Mouse (Mus musculus): ENCODE results near the gene Aoc3.
"Not testable (repeated sequence)": the region's sequence is repeated elsewhere in the genome, so short reads cannot be mapped to it uniquely, and the experiment has no call there.

Gene Aoc3

GRCm38 (mm10) chr11:101330371-101330924 lies at the start of gene Aoc3:
TSS of gene Aoc3 (plus strand) at chr11:101330605.
- DNase-seq (ENCODE audit: low read depth, low spot score): no peak

- no peak for DNase-seq (ENCODE audit: low read depth, low spot score)
These were observed 49.6 kb upstream of the Aoc3 start for GRCm38 (mm10) chr11:101280837-101281236.

- DNase-seq (ENCODE audit: low read depth, low spot score): no peak
These were observed 47.5 kb upstream of the Aoc3 start for GRCm38 (mm10) chr11:101282896-101283295.

GRCm38 (mm10) chr11:101283805-101284204 lies 46.6 kb upstream of the Aoc3 start:
- DNase-seq (ENCODE audit: low read depth, low spot score): no peak

DNA sequence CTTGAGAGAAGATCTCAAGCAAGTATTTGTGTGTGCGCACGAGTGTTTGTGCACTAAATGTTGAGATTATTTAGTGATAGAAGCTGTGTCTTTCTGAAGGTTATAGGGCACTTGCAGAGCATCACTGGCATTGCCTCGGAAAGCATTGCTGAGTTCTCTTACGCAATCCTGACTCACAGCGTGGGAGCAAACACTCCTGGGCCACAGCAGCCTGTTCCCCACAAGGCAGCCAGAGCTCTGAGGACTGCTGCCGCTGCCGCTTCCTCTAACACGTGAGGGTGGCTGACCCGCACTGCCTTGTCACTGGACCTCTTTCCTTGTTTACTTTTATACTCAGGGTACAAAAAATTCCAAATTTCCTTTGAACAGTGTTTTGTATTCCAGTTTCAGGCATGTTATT lies 43.1 kb upstream of the Aoc3 start:
- no peak for DNase-seq (ENCODE audit: low read depth, low spot score)

DNA sequence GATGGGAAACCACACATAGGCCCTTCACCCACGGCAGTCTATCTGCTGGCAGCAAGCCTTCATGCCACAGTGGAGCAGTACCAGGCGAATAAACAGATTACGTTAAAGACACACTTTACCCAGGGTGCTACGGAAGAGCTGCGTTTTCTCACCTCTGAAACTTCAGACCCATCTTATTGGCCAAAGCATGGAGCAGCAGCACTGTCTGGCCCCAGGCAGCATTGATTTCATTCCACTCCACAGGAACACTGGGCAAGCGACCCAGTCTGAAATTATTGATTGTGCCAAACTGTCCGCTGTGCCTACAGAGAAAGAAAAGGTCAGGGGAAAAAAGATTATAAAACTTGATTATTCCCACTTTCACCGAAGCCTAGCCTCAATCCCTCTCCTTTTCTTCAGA lies 39.2 kb upstream of the Aoc3 start:
- no peak for DNase-seq (ENCODE audit: low read depth, low spot score)

GRCm38 (mm10) chr11:101295191-101295590 lies 35.2 kb upstream of the Aoc3 start:
- DNase-seq (ENCODE audit: low read depth, low spot score): no peak

DNA sequence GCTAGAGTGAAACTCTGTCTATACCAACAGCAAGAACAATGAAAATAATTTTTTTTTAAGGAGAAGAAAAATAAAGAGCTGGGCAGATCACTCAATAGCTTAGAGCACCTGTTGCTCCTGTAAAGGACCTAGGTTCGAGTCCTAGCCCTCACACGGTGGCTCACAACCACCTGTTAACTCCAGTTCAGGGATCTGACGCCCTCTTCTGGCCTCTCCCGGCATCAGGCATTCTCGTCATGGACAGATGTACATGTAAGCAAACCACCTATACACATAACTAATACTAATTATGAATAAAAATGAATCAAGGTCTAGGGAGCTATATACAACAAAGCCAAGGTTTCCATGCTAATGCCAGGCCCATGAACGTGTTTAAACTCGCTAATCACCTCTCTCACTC lies 29.5 kb upstream of the Aoc3 start:
- no peak for DNase-seq (ENCODE audit: low read depth, low spot score)

GRCm38 (mm10) chr11:101301299-101302003 lies 29.0 kb upstream of the Aoc3 start:
- no peak for DNase-seq (ENCODE audit: low read depth, low spot score)

- DNase-seq (ENCODE audit: low read depth, low spot score): peak; percentile 93
These were observed 28.2 kb upstream of the Aoc3 start, which contains the start of gene Becn1 for GRCm38 (mm10) chr11:101302004-101302798. TSS of gene Becn1 (minus strand) at chr11:101302286.

- DNase-seq (ENCODE audit: low read depth, low spot score): no peak
These were observed 22.7 kb upstream of the Aoc3 start for GRCm38 (mm10) chr11:101307744-101308143.

DNA sequence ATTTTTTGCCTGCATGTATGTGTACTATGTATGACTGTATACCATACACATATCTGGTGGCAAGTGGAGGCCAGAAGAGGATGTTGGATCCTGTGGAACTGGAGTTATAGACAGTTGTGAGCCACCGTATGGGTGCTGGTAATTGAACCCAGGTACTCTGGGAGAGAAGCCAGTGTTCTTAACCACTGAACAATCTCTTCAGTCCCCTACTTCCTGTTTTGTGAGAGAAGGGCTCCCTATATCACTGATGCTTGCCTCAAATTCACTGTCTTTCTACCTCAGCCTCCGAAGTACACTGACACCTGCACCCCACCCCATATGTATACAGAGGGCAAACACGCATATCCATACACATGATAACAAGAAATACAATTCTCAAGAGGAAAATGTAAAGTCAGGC lies 19.3 kb upstream of the Aoc3 start:
- no peak for DNase-seq (ENCODE audit: low read depth, low spot score)

GRCm38 (mm10) chr11:101312150-101312549 lies 18.3 kb upstream of the Aoc3 start:
- DNase-seq (ENCODE audit: low read depth, low spot score): no peak

GRCm38 (mm10) chr11:101314567-101314966 lies 15.8 kb upstream of the Aoc3 start:
- no peak for DNase-seq (ENCODE audit: low read depth, low spot score)

DNA sequence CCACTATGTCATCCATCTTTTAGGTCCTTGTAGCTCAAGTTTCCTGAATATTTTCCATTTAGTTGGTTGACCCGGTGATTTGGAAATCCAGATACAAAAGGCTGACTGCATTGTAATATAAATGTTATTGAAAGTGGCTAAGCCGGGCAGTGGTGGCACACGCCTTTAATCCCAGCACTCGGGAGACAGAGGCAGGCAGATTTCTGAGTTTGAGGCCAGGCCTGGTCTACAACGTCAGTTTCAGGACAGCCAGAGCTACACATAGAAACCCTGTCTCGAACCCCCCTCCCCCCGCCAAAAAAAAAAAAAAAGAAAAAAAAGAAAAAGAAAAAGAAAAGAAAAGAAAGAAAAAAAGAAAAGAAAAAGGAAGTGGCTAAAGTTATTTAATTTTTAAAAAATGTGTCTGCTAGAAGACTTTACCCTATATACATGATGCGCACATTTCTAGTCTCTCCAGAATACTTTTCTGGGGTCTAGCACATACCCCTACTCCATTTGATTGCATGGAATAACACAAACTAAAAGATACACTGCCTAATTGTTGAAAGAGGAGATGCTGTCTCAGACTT lies 15.2 kb upstream of the Aoc3 start:
- no peak for DNase-seq (ENCODE audit: low read depth, low spot score)

- peak; percentile 87 for DNase-seq (ENCODE audit: low read depth, low spot score)
These were observed 14.5 kb upstream of the Aoc3 start, which contains the start of gene Psme3 for GRCm38 (mm10) chr11:101315665-101316500. TSS of gene Psme3 (plus strand) at chr11:101316213.

DNA sequence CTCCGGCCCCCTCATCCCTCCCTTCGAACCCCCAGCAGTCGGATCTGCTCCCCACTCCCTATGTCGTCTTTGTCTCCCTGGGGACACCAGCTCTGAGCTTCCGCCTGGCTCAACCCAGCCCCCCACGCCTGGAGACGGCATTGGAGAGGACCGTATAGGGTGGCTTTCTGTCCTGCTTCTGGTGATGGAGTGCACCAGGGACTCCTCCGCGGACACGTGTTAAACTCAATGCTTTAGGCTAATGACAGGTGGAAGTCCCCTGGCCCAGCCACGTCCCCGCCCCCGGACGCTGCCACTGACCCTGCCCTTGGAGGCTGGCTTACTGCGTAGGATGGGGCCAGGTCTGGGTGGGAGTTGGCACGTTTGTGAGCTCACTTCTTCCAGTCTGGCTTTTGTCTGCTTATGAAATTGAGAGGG lies 13.9 kb upstream of the Aoc3 start:
- DNase-seq (ENCODE audit: low read depth, low spot score): no peak

- peak; percentile 45 for DNase-seq (ENCODE audit: low read depth, low spot score)
These were observed 6.8 kb upstream of the Aoc3 start for GRCm38 (mm10) chr11:101323609-101324008.

- DNase-seq (ENCODE audit: low read depth, low spot score): no peak
These were observed 5.6 kb upstream of the Aoc3 start, which contains the start of gene Aoc2 for GRCm38 (mm10) chr11:101324763-101325162. TSS of gene Aoc2 (plus strand) at chr11:101325063.

GRCm38 (mm10) chr11:101325201-101325600 lies 5.2 kb upstream of the Aoc3 start:
- not testable (repeated sequence) for DNase-seq (ENCODE audit: low read depth, low spot score)

DNA sequence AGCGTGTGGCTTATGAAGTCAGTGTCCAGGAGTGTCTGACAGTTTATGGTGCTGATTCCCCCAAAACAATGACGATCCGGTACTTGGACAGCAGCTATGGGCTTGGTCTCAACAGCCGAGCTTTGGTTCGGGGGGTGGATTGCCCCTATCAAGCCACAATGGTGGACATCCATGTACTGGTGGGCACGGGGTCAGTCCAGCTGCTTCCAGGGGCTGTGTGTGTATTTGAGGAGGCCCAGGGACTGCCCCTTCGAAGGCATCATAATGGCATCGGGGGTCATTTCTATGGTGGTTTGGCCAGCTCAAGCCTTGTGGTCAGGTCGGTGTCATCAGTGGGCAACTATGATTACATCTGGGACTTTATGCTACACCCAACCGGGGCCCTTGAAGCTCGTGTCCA lies 4.3 kb upstream of the Aoc3 start:
- DNase-seq (ENCODE audit: low read depth, low spot score): no peak
